Mouse (Mus musculus) brown adipose tissue, adult 24 weeks (tissue): ENCODE results near the gene Dock9. TPM values are rescaled to one million over a fixed set of nuclear protein-coding genes. Genes with fewer than 3 reads are reported as not detected.

Source experiments
- H3K27ac ChIP-seq: fragments of 200-500 bp; replicated peaks from 2 replicates; pipeline ENCODE4 v1.5.1; 2012; ENCODE audit warnings: low read depth, mild to moderate bottlenecking, low read length
- H3K4me1 ChIP-seq: fragments of 200-500 bp; 2 replicates; pipeline ENCODE4 v1.6.1; 2012; ENCODE audit warnings: low read length, mixed read lengths; ENCODE audit not compliant: control insufficient read depth, insufficient read depth, insufficient read length
- H3K4me3 ChIP-seq: fragments of 200-500 bp; 2 replicates; pipeline ENCODE4 v1.5.1; 2012; ENCODE audit warnings: low read depth, mild to moderate bottlenecking, low read length, moderate library complexity; ENCODE audit not compliant: insufficient read depth
- polyA plus RNA-seq: library from polyadenylated mRNA; stranded (reverse); fragments of >200 nt; gene quantifications from 2 replicates; pipeline ENCODE4 v1.2.4, GENCODE M21; 2012; ENCODE audit not compliant: missing spikeins, insufficient read depth, insufficient read length

Dock9 gene
- polyA plus RNA-seq, 1 experiment, result 9.4 TPM

- Histone ChIP-seq H3K4me1 (no peaks in the 10 kb centered on the region), H3K4me3 (no peak overlapping the region), H3K27ac (no peak overlapping the region)
These were observed 233.0 kb downstream of the Dock9 start for GRCm38 (mm10) chr14:121564656-121565055.

DNA sequence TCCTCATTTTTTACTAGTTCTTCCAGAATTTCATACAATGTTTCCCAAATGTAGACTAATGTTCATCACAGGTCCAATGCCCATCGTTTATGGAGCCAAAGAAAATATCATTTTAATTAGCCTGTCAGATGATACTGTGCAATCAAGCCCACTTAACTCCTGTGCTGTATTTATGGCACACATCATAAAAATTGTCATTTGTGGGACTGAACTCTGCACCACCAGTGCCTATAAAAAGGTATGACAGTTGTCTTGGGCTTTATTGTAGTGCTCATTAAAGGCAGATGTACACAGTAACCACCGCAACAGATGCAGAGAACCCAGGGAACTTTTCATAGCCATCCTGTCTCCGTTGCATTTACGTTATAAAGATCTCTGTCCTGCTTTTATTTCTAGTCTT lies 233.7 kb downstream of the Dock9 start:
- H3K4me1 ChIP-seq, result no peaks in the 10 kb centered on the region
- no peak overlapping the region for H3K27ac ChIP-seq
- H3K4me3 ChIP-seq, result no peak overlapping the region

DNA sequence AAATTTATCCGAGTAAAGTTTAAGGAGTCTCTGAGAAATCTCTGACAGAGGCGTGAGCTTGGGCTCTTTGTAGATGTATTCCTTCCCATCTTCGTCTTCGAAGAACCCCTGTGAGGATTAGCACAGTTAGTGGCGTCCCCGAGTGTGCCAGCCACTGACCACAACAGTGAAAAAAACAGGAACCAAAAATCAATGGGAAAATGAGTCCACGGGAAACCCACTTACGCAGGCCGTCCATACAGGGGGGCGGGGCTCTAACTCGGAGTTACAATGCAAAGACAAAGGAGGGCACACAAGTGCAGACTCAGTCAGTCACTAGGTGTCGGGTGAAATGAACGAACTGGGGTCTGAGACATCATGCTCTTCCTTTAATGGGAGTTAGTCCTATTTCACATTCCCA lies 238.6 kb downstream of the Dock9 start:
- H3K4me3 ChIP-seq, result no peak overlapping the region
- H3K27ac ChIP-seq, result no peak overlapping the region
- H3K4me1 ChIP-seq, result no peaks in the 10 kb centered on the region

- no peak overlapping the region for H3K4me3 ChIP-seq
- H3K27ac ChIP-seq, result no peak overlapping the region
- 0 out of 2 replicates have a peak, but pooled peaks cover 2% of the 10 kb centered on the region for H3K4me1 ChIP-seq
These were observed 241.0 kb downstream of the Dock9 start for GRCm38 (mm10) chr14:121556401-121557315.

- Histone ChIP-seq H3K4me1 (0 out of 2 replicates have a peak, but pooled peaks cover 2% of the 10 kb centered on the region), H3K27ac (no peak overlapping the region), H3K4me3 (no peak overlapping the region)
These were observed 243.9 kb downstream of the Dock9 start for GRCm38 (mm10) chr14:121553785-121554184.

DNA sequence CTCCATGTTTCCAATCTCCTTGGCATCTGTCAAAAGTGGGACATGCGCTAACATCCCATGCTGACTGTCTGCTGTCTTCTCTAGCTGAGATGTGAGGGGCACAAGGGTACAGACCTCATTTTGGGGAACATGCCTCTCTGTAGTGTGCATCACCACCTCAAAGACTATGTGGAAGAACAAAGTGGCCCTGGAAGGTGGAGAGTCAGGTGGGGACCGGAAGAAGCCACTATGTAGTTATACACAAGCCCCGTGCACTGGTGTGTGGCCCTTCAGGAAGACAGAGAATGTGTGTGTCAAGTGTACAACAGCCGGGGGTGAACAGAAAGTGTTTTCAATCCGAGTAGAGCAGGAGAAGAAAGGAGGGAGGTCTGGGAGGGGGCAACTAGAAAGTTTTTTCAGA lies 245.1 kb downstream of the Dock9 start:
- H3K4me3 ChIP-seq, result no peak overlapping the region
- 0 out of 2 replicates have a peak, but pooled peaks cover 2% of the 10 kb centered on the region for H3K4me1 ChIP-seq
- H3K27ac ChIP-seq, result 0 out of 2 replicates have a peak overlapping the region, but pooled peaks have one; percentile 8

DNA sequence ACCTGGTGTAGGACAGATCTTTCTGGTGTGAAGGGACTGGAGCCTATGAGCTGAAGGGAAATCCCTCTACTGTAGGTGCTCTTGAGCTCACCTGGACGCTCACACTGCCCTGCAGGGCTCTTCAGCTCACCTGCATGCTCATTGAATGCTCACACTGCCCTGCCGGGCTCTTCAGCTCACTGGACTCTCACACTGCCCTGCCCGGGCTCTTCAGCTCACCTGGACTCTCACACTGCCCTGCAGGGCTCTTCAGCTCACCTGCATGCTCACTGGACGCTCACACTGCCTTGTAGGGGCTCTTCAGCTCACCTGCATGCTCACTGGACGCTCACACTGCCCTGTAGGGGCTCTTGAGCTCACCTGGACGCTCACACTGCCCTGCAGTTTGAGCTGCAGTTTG lies 247.8 kb downstream of the Dock9 start:
- Histone ChIP-seq H3K4me3 (no peak overlapping the region), H3K27ac (no peak overlapping the region), H3K4me1 (0 out of 2 replicates have a peak, but pooled peaks cover 2% of the 10 kb centered on the region)

DNA sequence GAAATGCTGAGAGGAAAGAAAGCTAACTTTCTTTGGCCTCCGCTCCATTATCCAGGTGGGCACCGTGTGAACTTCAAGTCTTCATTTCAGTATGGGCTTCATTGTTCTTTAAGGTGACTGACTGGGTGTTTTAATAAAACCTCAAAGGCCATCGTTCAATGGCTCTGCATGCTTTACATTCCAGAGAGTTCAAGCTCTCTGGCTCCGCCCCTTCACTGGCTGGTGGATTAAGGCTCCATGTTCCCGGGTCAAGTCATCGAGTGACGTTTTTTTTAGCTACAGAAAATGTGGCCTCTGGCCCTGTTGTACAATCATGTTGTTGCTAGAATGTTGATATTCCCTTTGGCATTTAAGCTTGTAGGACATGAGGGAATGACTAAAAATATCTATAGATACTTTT lies 249.9 kb downstream of the Dock9 start:
- Histone ChIP-seq H3K4me1 (0 out of 2 replicates have a peak, but pooled peaks cover 2% of the 10 kb centered on the region), H3K27ac (no peak overlapping the region), H3K4me3 (no peak overlapping the region)

- Histone ChIP-seq H3K27ac (no peak overlapping the region), H3K4me1 (no peaks in the 10 kb centered on the region)
These were observed 251.0 kb downstream of the Dock9 start for GRCm38 (mm10) chr14:121546621-121547020.

DNA sequence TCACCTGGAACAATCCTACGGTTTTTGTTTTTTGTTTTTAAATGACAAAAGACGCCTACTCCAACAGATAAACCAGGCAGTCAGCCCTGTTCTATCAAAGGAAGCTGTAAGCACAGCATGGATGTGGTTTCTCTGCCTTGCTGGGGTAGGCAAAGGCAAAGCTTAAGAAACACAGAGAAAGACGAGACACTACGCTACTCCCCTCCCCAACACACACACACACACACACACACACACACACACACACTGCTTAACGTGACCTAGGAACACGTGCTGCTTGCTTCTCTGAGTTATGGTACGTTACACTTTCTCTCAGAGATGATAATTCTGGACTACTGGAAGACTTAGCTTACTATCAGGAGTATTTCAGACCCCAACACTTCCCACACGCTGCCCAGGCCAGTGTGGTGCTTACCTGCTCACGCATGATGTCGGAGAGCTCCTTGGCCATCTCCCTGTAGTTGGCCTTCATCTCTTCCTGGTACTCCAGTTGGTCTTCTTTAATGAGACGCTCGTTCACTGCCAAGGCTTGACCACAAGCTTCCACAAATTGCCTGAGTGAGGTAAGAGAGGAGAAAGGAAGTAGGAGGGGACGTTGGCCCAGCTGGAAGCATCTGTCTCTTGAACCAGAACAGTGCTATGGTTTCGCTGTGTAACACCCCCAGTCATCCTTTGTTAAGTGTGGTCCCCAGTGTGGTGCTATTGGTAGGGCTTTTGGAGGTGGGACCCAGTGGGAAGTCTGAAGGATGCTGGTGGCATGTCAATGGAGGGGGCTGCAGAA lies 251.9 kb downstream of the Dock9 start:
- Histone ChIP-seq H3K27ac (no peak overlapping the region), H3K4me3 (no peak overlapping the region), H3K4me1 (no peaks in the 10 kb centered on the region)

More at GRCm38 (mm10) chr14:121546621-121547020, 251.0 kb downstream of the Dock9 start:
- no peak overlapping the region for H3K4me3 ChIP-seq

DNA sequence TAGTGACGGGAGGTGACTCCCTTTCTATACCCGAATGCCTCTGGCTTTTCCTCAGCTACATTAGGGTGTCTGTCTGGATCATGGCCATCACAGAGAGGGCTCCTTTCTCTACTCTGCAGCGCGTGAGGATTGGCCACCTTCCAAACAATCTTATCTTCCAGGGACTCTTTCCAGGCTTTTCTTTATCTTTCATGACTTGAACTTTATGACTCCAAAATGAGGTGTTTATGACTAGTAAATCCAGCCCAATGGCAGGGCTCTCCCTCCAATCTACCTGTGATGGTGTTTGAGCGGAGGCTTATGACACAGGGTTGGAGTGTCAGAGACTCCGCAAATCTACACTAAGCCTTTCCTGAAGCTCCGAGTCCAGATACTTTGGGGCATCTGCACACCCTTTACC lies 256.4 kb downstream of the Dock9 start:
- Histone ChIP-seq H3K4me1 (no peaks in the 10 kb centered on the region), H3K27ac (no peak overlapping the region), H3K4me3 (no peak overlapping the region)

- Histone ChIP-seq H3K27ac (no peak overlapping the region), H3K4me1 (peaks cover 2% of the 10 kb centered on the region; the same call in 1 of the 2 replicates), H3K4me3 (no peak overlapping the region)
These were observed 263.1 kb downstream of the Dock9 start for GRCm38 (mm10) chr14:121534501-121534900.

- H3K27ac ChIP-seq, result no peak overlapping the region
- peaks cover 6% of the 10 kb centered on the region for H3K4me1 ChIP-seq
- no peak overlapping the region for H3K4me3 ChIP-seq
These were observed 266.8 kb downstream of the Dock9 start for GRCm38 (mm10) chr14:121530853-121531252.

- Histone ChIP-seq H3K27ac (no peak overlapping the region), H3K4me1 (peaks cover 5% of the 10 kb centered on the region; the same call in 1 of the 2 replicates), H3K4me3 (no peak overlapping the region)
These were observed 269.8 kb downstream of the Dock9 start for GRCm38 (mm10) chr14:121527883-121528282.

- Histone ChIP-seq H3K4me3 (no peak overlapping the region), H3K27ac (no peak overlapping the region), H3K4me1 (peaks cover 5% of the 10 kb centered on the region; the same call in 1 of the 2 replicates)
These were observed 270.4 kb downstream of the Dock9 start for GRCm38 (mm10) chr14:121527201-121527600.
